Mouse (Mus musculus): ENCODE results near the gene Ubqln1. TPM values are rescaled to one million over a fixed set of nuclear protein-coding genes. Genes with fewer than 3 reads are reported as not detected.
A peak's percentile ranks its signal among the peaks of the same experiment; 100 is the strongest.

The Ubqln1 gene
- total and polyA plus RNA-seq, 3 experiments, result 68.6 to 146 TPM; not detected in 1

GRCm38 (mm10) chr13:58158099-58158912, 57.1 kb downstream of the Ubqln1 start (continued):
- peak; percentile 67 for TF ChIP-seq BHLHE40 (IDR thresholded peaks at IDR 0.05; ENCODE audit: borderline replicate concordance, low read depth, low read length)

GRCm38 (mm10) chr13:58157447-58158098, 57.9 kb downstream of the Ubqln1 start, which contains the start of gene Idnk:
Gene Idnk (plus strand): TSS chr13:58157649.
- no peaks in the 10 kb centered on the region for H3K9me3 ChIP-seq (replicated peaks; ENCODE audit: insufficient read depth, low read length)
- peak; percentile 88 for DNase-seq (ENCODE audit: low read depth, low spot score)
- H3K27ac ChIP-seq (ENCODE audit: control insufficient read depth, low read depth, low read length), result peak within 1 kb of the TSS; percentile 55
- peaks cover 3 to 4% of the 10 kb centered on the region in 2 experiments; a peak in 3 of 4 replicates for H3K4me1 ChIP-seq (ENCODE audit: control insufficient read depth in 1 of 2, insufficient read depth in 2 of 2, low read length in 2 of 2)
- no peak for TF ChIP-seq TAL1 (IDR thresholded peaks at IDR 0.05; ENCODE audit: low read length)
- 0 out of 6 replicates have a peak, but pooled peaks of 1 of the 3 experiments have one; percentile 2 for TF ChIP-seq CTCF (IDR thresholded peaks at IDR 0.05 in 2 of 3, conservative IDR thresholded peaks at IDR 0.05 in 1 of 3; ENCODE audit: control insufficient read depth in 1 of 3, insufficient read depth in 1 of 3, low read depth in 2 of 3, low read length in 3 of 3, poor library complexity in 1 of 3, severe bottlenecking in 1 of 3)
- 0 out of 2 replicates have a peak, but pooled peaks have one; percentile 13 for TF ChIP-seq TBP (IDR thresholded peaks at IDR 0.05; ENCODE audit: low read depth, low read length)
- TF ChIP-seq ETS1 (IDR thresholded peaks at IDR 0.05; ENCODE audit: low read depth, low read length), result peak; percentile 37; the same call in 1 of the 2 replicates
- TF ChIP-seq ELF1 (IDR thresholded peaks at IDR 0.05; ENCODE audit: low read depth, low read length), result peak; percentile 86
- no peak for TF ChIP-seq KAT2A (conservative IDR thresholded peaks at IDR 0.05; ENCODE audit: low read depth, low read length)
- peak; percentile 44; the same call in 1 of the 2 replicates for TF ChIP-seq USF1 (IDR thresholded peaks at IDR 0.05; ENCODE audit: low read depth, low read length)
- no peak for TF ChIP-seq GABPA (IDR thresholded peaks at IDR 0.05; ENCODE audit: low read depth, low read length)
- no peak for TF ChIP-seq CHD2 (IDR thresholded peaks at IDR 0.05; ENCODE audit: low read length)
- no peak for TF ChIP-seq ZKSCAN1 (IDR thresholded peaks at IDR 0.05; ENCODE audit: low read depth, low read length)
- TF ChIP-seq CHD1 (IDR thresholded peaks at IDR 0.05; ENCODE audit: low read depth, low read length), result no peak
- TF ChIP-seq SIN3A (IDR thresholded peaks at IDR 0.05; ENCODE audit: low read length), result peak; percentile 69
- no peak for TF ChIP-seq USF2 (IDR thresholded peaks at IDR 0.05; ENCODE audit: borderline replicate concordance in 1 of 2, insufficient read depth in 1 of 2, low read depth in 1 of 2, low read length in 2 of 2)
- TF ChIP-seq MXI1 (IDR thresholded peaks at IDR 0.05; ENCODE audit: low read depth, low read length), result peak; percentile 21; the same call in 1 of the 2 replicates
- TF ChIP-seq NELFE (IDR thresholded peaks at IDR 0.05; ENCODE audit: low read depth, low read length), result peak; percentile 45; the same call in 1 of the 2 replicates
- peak; percentile 56 to 67; a peak in 3 of 4 replicates for TF ChIP-seq POLR2A (IDR thresholded peaks at IDR 0.05; ENCODE audit: control insufficient read depth in 1 of 2, insufficient read depth in 1 of 2, low read depth in 1 of 2, low read length in 2 of 2, poor library complexity in 1 of 2)
- H3K9ac ChIP-seq (ENCODE audit: control insufficient read depth, low read depth, low read length, poor library complexity, severe bottlenecking), result peak within 1 kb of the TSS; percentile 72
- H3K36me3 ChIP-seq (ENCODE audit: control insufficient read depth in 1 of 2, insufficient read depth in 2 of 2, low read length in 2 of 2), result peaks cover 0 to 4% of the 10 kb centered on the region in 2 experiments; a peak in 2 of 4 replicates
- H3K79me2 ChIP-seq (ENCODE audit: control insufficient read depth, insufficient read depth, low read length, poor library complexity), result peaks cover 8% of the 10 kb centered on the region
- H3K27me3 ChIP-seq (ENCODE audit: control insufficient read depth in 1 of 2, insufficient read depth in 2 of 2, low read length in 2 of 2), result no peaks in the 10 kb centered on the region
- H3K4me3 ChIP-seq (ENCODE audit: control insufficient read depth in 1 of 2, insufficient read depth in 1 of 2, low read depth in 2 of 2, low read length in 2 of 2), result peak within 1 kb of the TSS; percentile 76
